ENCODE assay signal across 15 mouse cellular contexts in genomic region chr4:108317656-108318605, GRCm38 (mm10). TPM values are rescaled to one million over a fixed set of nuclear protein-coding genes. Genes with fewer than 3 reads are reported as not detected.
DNase-seq lines count a peak whose midpoint lies in the region; ATAC-seq and TF ChIP-seq lines count a peak whose summit lies in the region.
"Had no signal": no experiment of that assay in that cellular context is flagged by ENCODE, and none has a peak within 500 bp of the region (broad histone marks: within the 10 kb centered on the region; RNA-seq: fewer than 3 reads in every experiment).

No protein-coding gene starts in this region.

- TF ChIP-seq POLR2A in bone marrow, adult 2 months (IDR thresholded peaks at IDR 0.05; ENCODE audit: borderline replicate concordance, control insufficient read depth, low read depth, low read length) = no peak

- no peak for TF ChIP-seq CTCF in bone marrow, adult 2 months (IDR thresholded peaks at IDR 0.05; ENCODE audit: control insufficient read depth, insufficient read depth, low read length)

- peaks cover 6% of the 10 kb centered on the region; the same call in 1 of the 2 replicates for H3K4me1 ChIP-seq in bone marrow, adult 2 months (ENCODE audit: control insufficient read depth, insufficient read depth, low read length)
- H3K4me1 ChIP-seq in liver, embryonic 16.5 days (ENCODE audit: control insufficient read depth, low read depth, low read length) = peaks cover 10% of the 10 kb centered on the region
- H3K4me1 ChIP-seq: forebrain, embryonic 13.5 days; hindbrain, embryonic 13.5 days had no signal

- H3K4me3 ChIP-seq in bone marrow, adult 2 months (replicated peaks; ENCODE audit: control insufficient read depth, low read depth, low read length) = no peak overlapping the region
- no peak overlapping the region for H3K4me3 ChIP-seq in liver, embryonic 16.5 days (ENCODE audit: low read depth, low read length)
- H3K4me3 ChIP-seq: forebrain, embryonic 13.5 days; hindbrain, embryonic 13.5 days had no signal

- peak overlapping the region; percentile 1; the same call in 1 of the 2 replicates for H3K4me2 ChIP-seq in liver, embryonic 16.5 days (ENCODE audit: low read depth, low read length)
- H3K4me2 ChIP-seq: forebrain, embryonic 13.5 days; heart, embryonic 11.5 days; hindbrain, embryonic 13.5 days had no signal

- 26% methylated on average over 12 of the region's 12 CpGs for WGBS in bone marrow, adult 2 months
- 26% methylated on average over 12 of the region's 12 CpGs for WGBS in liver, embryonic 16.5 days (ENCODE audit: insufficient replicate concordance)

- H3K9ac ChIP-seq in liver, embryonic 16.5 days (ENCODE audit: low read depth, low read length) = no peak overlapping the region
- H3K9ac ChIP-seq: forebrain, embryonic 13.5 days; hindbrain, embryonic 13.5 days had no signal

- no peaks in the 10 kb centered on the region for H3K9me3 ChIP-seq in liver, embryonic 16.5 days (replicated peaks; ENCODE audit: control insufficient read depth, low read length)
- H3K9me3 ChIP-seq: forebrain, embryonic 13.5 days; hindbrain, embryonic 13.5 days had no signal

- peak; percentile 7 for ATAC-seq in CD4-positive, CD25-positive, alpha-beta regulatory T cell, adult 4 months
- peak; percentile 49 for ATAC-seq in liver, embryonic 16.5 days (ENCODE audit: low read depth)
- ATAC-seq: forebrain, embryonic 13.5 days had no signal

- no peaks in the 10 kb centered on the region for H3K27me3 ChIP-seq in liver, embryonic 16.5 days (ENCODE audit: control insufficient read depth, insufficient read depth, low read depth, low read length)
- H3K27me3 ChIP-seq: forebrain, embryonic 13.5 days; hindbrain, embryonic 13.5 days had no signal

- peak; percentile 24 for DNase-seq in thymus, postnatal 0 days (ENCODE audit: low spot score)
- no peak for DNase-seq in left cerebral cortex, postnatal 10 days (ENCODE audit: extremely low spot score in 1 of 2, low spot score in 2 of 2)
- DNase-seq in frontal cortex, postnatal 14 days (ENCODE audit: low spot score in 2 of 2) = no peak
- DNase-seq in right cerebral cortex, adult 2 months (ENCODE audit: low spot score in 2 of 2) = no peak
- DNase-seq: adrenal gland, postnatal 14 days; kidney, adult 18-20 months; kidney, postnatal 4 days; lung, postnatal 14 days; midbrain, embryonic 14.5 days had no signal

- intact Hi-C loops in left cerebral cortex, postnatal 10 days (cut with DNase I) = no loop called here

- H3K27ac ChIP-seq in bone marrow, adult 2 months (ENCODE audit: control insufficient read depth, insufficient read depth, low read depth, low read length, poor library complexity) = peak overlapping the region; percentile 79
- peak overlapping the region; percentile 71 for H3K27ac ChIP-seq in liver, embryonic 16.5 days (ENCODE audit: low read length)
- H3K27ac ChIP-seq: forebrain, embryonic 13.5 days; hindbrain, embryonic 13.5 days had no signal

- no peaks in the 10 kb centered on the region for H3K36me3 ChIP-seq in liver, embryonic 16.5 days (ENCODE audit: control insufficient read depth, insufficient read depth)
- H3K36me3 ChIP-seq: hindbrain, embryonic 13.5 days had no signal

RNA-seq across cellular contexts. Expression of gene Coa7, which starts 10.0 kb away (rescaled TPM):
- polyA plus RNA-seq in CD4-positive, CD25-positive, alpha-beta regulatory T cell, adult 4 months (2017; shearing (Covaris generic)) = 10 to 100 TPM; 17.4 to 26.6 TPM
- 4.9 and 17.3 TPM in 2 replicates for polyA plus RNA-seq in bone marrow, adult 2 months (2011; ENCODE audit: insufficient read depth, insufficient read length, low replicate concordance, missing spikeins)
- polyA plus RNA-seq in liver, embryonic 16.5 days (2015; fragmentation: Nextera tagmentation; extraction: Ambion mirVana) = 20.5 and 26.3 TPM in 2 replicates
- polyA plus RNA-seq in thymus, postnatal 0 days (2015; fragmentation: Nextera tagmentation; extraction: Ambion mirVana) = 49.4 and 50.9 TPM in 2 replicates
- total RNA-seq in left cerebral cortex, postnatal 10 days (2021) = 10 to 100 TPM; 36.8 to 39.7 TPM

RNA-seq across cellular contexts. Expression of gene Zyg11b, which starts 17.0 kb away (rescaled TPM):
- 10 to 100 TPM; 12.4 to 12.9 TPM for polyA plus RNA-seq in CD4-positive, CD25-positive, alpha-beta regulatory T cell, adult 4 months (2017; shearing (Covaris generic))
- 3.3 and 5.5 TPM in 2 replicates for polyA plus RNA-seq in bone marrow, adult 2 months (2011; ENCODE audit: insufficient read depth, insufficient read length, low replicate concordance, missing spikeins)
- 2.3 and 3.1 TPM in 2 replicates for polyA plus RNA-seq in liver, embryonic 16.5 days (2015; fragmentation: Nextera tagmentation; extraction: Ambion mirVana)
- 8.0 and 9.5 TPM in 2 replicates for polyA plus RNA-seq in thymus, postnatal 0 days (2015; fragmentation: Nextera tagmentation; extraction: Ambion mirVana)
- 100 to 1,000 TPM; 151 to 166 TPM for total RNA-seq in left cerebral cortex, postnatal 10 days (2021)
